21 mouse cellular contexts compared by ENCODE assay signal in the genomic region with DNA sequence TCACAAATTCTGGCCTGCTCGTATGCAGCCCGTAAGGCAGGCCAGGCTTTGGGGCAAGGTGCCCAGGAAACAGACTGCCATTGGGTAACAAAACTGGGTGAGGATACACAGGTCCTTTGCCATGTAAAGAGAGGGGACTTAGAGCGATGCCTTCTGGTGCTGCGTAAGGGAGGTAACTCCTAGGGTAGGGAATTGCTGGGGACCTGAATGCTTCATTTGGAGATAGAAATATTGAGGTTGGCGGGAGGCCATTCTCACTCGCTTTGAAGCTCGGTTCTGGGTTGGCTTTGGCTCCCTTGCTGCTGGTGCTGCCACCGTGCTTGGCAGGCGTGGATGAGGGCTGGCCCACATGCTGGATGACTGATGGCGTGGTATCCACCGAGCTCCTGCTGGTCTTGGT.
DNase-seq lines count a peak whose midpoint lies in the region; ATAC-seq and TF ChIP-seq lines count a peak whose summit lies in the region.
"Had no signal": no experiment of that assay in that cellular context is flagged by ENCODE, and none has a peak within 500 bp of the region (broad histone marks: within the 10 kb centered on the region; RNA-seq: fewer than 3 reads in every experiment).

No protein-coding gene starts in this region.

- no peak for DNase-seq in cerebellum, postnatal 4 days (ENCODE audit: low spot score in 2 of 2)
- peak; percentile 44 for DNase-seq in liver, adult 2 months (ENCODE audit: extremely low read depth, low read depth, low spot score)
- no peak for DNase-seq in liver
- DNase-seq in cerebellum, adult 18-20 months = peak; percentile 53 to 61
- DNase-seq in cerebellum, postnatal 36 days = peak; percentile 56
- DNase-seq in MN1 (ENCODE audit: low spot score) = no peak
- DNase-seq in midbrain, postnatal 0 days (ENCODE audit: low spot score) = no peak
- DNase-seq: adrenal gland, postnatal 36 days; gastrocnemius, postnatal 14 days; heart, adult 2 months; kidney, postnatal 4 days; thymus, postnatal 14 days had no signal

- no peak overlapping the region for H3K27ac ChIP-seq in liver, adult 2 months (replicated peaks; ENCODE audit: insufficient read depth, low read depth, low read length)
- no peak overlapping the region for H3K27ac ChIP-seq in midbrain, postnatal 0 days (ENCODE audit: low read depth, low read length)
- H3K27ac ChIP-seq: heart, adult 2 months; heart, embryonic 15.5 days; left cerebral cortex, adult 2 months; limb, embryonic 12.5 days; liver, embryonic 15.5 days had no signal

- H3K79me2 ChIP-seq in liver, adult 2 months (ENCODE audit: control insufficient read depth, insufficient read depth, low read length) = no peaks in the 10 kb centered on the region; the same call in 1 of the 2 replicates

- H3K4me3 ChIP-seq in liver, adult 2 months (ENCODE audit: insufficient read depth, low read depth, low read length) = no peak overlapping the region
- H3K4me3 ChIP-seq in midbrain, postnatal 0 days (ENCODE audit: low read depth, low read length) = no peak overlapping the region
- H3K4me3 ChIP-seq: erythroblast, embryonic 14.5 days; heart, adult 2 months; heart, embryonic 15.5 days; left cerebral cortex, adult 2 months; limb, embryonic 12.5 days; liver, embryonic 15.5 days had no signal

- H3K27me3 ChIP-seq in liver, adult 2 months (ENCODE audit: control insufficient read depth, insufficient read depth, low read length) = no peaks in the 10 kb centered on the region
- H3K27me3 ChIP-seq in midbrain, postnatal 0 days (ENCODE audit: insufficient read depth, low read length) = no peaks in the 10 kb centered on the region
- H3K27me3 ChIP-seq: heart, embryonic 15.5 days; liver, embryonic 15.5 days had no signal

- whole genome bisulfite sequencing in liver, adult 2 months = 60% methylated on average over 11 of the region's 11 CpGs
- 90% methylated on average over 10 of the region's 11 CpGs for WGBS in midbrain, postnatal 0 days

- no peaks in the 10 kb centered on the region; the same call in 1 of the 2 replicates for H3K4me1 ChIP-seq in liver, adult 2 months (ENCODE audit: control insufficient read depth, insufficient read depth, low read length)
- H3K4me1 ChIP-seq in midbrain, postnatal 0 days (ENCODE audit: insufficient read depth, low read length) = peaks cover 3% of the 10 kb centered on the region; the same call in 1 of the 2 replicates

- TF ChIP-seq POLR2A in liver, adult 2 months (IDR thresholded peaks at IDR 0.05; ENCODE audit: extremely low read depth, insufficient read depth, low read length) = no peak

- no peak overlapping the region for H3K4me2 ChIP-seq in midbrain, postnatal 0 days (ENCODE audit: low read depth, low read length, poor library complexity, severe bottlenecking)
- H3K4me2 ChIP-seq: heart, embryonic 15.5 days; limb, embryonic 12.5 days; liver, embryonic 15.5 days had no signal

- ATAC-seq in cerebellum, adult (ENCODE audit: insufficient number of reproducible peaks, low FRiP score, low TSS enrichment) = peak; percentile 74; the same call in 1 of the 2 replicates
- no peak for ATAC-seq in midbrain, postnatal 0 days (ENCODE audit: low FRiP score)
- ATAC-seq: inflammation-experienced regulatory T-cells, adult 6 months; lung, postnatal 0 days; midbrain, embryonic 16.5 days had no signal

- no peak overlapping the region for H3K9ac ChIP-seq in liver, adult 2 months (ENCODE audit: low read depth, low read length)
- no peak overlapping the region for H3K9ac ChIP-seq in midbrain, postnatal 0 days (replicated peaks; ENCODE audit: low read length, poor library complexity, severe bottlenecking)
- H3K9ac ChIP-seq: heart, embryonic 15.5 days; limb, embryonic 12.5 days; liver, embryonic 15.5 days had no signal

- no peak for TF ChIP-seq CTCF in liver, adult 2 months (IDR thresholded peaks at IDR 0.05; ENCODE audit: low read depth, low read length)
- no peak for TF ChIP-seq CTCF in midbrain, postnatal 0 days (IDR thresholded peaks at IDR 0.05)

- peaks cover 4% of the 10 kb centered on the region; the same call in 1 of the 2 replicates for H3K36me3 ChIP-seq in liver, adult 2 months (ENCODE audit: control insufficient read depth, insufficient read depth, low read length)
- H3K36me3 ChIP-seq in midbrain, postnatal 0 days (ENCODE audit: insufficient read depth, low read length) = no peaks in the 10 kb centered on the region; the same call in 1 of the 2 replicates

- no peaks in the 10 kb centered on the region for H3K9me3 ChIP-seq in midbrain, postnatal 0 days (ENCODE audit: low read length)
- H3K9me3 ChIP-seq: heart, embryonic 15.5 days; limb, embryonic 12.5 days; liver, embryonic 15.5 days had no signal

Comparison
In these comparisons a context has a peak if more than half of its experiments do, and no peak if none do; other contexts are left out.
1. DNase-seq: peak in liver, adult 2 months (single experiment), cerebellum, adult 18-20 months (2 of 2) and cerebellum, postnatal 36 days (2 of 2); none in cerebellum, postnatal 4 days (0 of 2), liver (single experiment), MN1 (single experiment) and midbrain, postnatal 0 days (single experiment).